ENCODE assay signal across 9 mouse cellular contexts in the genomic region with DNA sequence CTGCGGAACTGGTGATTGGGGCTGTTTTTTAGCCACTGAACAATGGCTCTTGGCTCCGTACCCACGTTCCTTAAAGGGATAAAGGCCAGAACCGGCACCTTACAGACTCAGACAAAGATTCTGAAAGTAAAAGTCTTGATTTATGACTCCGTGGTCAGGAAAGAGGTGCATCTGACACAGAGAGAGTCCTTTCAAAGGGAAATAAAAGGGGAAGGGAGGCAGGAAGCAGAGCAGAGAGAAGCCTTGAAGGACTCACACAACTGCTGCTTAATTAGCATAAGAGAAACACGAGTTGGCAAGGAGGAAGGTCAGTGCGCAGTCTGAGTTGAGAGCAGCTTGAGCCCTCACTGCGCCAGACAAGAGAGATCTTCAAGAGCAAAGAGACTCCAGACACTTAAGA. TPM values are rescaled to one million over a fixed set of nuclear protein-coding genes. Genes with fewer than 3 reads are reported as not detected.
DNase-seq lines count a peak whose midpoint lies in the region; ATAC-seq lines count a peak whose summit lies in the region.
"Had no signal": no experiment of that assay in that cellular context is flagged by ENCODE, and none has a peak within 500 bp of the region (broad histone marks: within the 10 kb centered on the region; RNA-seq: fewer than 3 reads in every experiment).

No protein-coding gene starts in this region.

- ATAC-seq in forebrain, embryonic 16.5 days: peak; percentile 79
- no peak for ATAC-seq in intestine, embryonic 15.5 days

- peak overlapping the region; percentile 28; the same call in 1 of the 2 replicates for H3K4me2 ChIP-seq in forebrain, embryonic 16.5 days (ENCODE audit: low read length)
- H3K4me2 ChIP-seq in intestine, embryonic 15.5 days (replicated peaks): 0 out of 2 replicates have a peak overlapping the region, but pooled peaks have one; percentile 2

- no peak overlapping the region for H3K4me3 ChIP-seq in forebrain, embryonic 16.5 days (replicated peaks; ENCODE audit: low read length)
- no peak overlapping the region for H3K4me3 ChIP-seq in intestine, embryonic 15.5 days (replicated peaks)
- H3K4me3 ChIP-seq in midbrain, embryonic 10.5 days: no peak overlapping the region

- peaks cover 6% of the 10 kb centered on the region; the same call in 1 of the 2 replicates for H3K4me1 ChIP-seq in forebrain, embryonic 16.5 days (replicated peaks; ENCODE audit: control insufficient read depth, insufficient read depth, low read length)
- H3K4me1 ChIP-seq in intestine, embryonic 15.5 days (replicated peaks): no peaks in the 10 kb centered on the region
- H3K4me1 ChIP-seq in midbrain, embryonic 10.5 days: peaks cover 10% of the 10 kb centered on the region

- H3K27me3 ChIP-seq in forebrain, embryonic 16.5 days (replicated peaks; ENCODE audit: control insufficient read depth, insufficient read depth, low read length): no peaks in the 10 kb centered on the region
- H3K27me3 ChIP-seq in intestine, embryonic 15.5 days (replicated peaks): no peaks in the 10 kb centered on the region
- no peaks in the 10 kb centered on the region for H3K27me3 ChIP-seq in midbrain, embryonic 10.5 days (ENCODE audit: low read depth, poor library complexity, severe bottlenecking)

- WGBS in forebrain, embryonic 16.5 days: 7% methylated on average over 8 of the region's 8 CpGs
- WGBS in intestine, embryonic 15.5 days: 20% methylated on average over 8 of the region's 8 CpGs
- 26% methylated on average over 8 of the region's 8 CpGs for WGBS in midbrain, embryonic 10.5 days

- no peaks in the 10 kb centered on the region for H3K36me3 ChIP-seq in forebrain, embryonic 16.5 days (ENCODE audit: control insufficient read depth, insufficient read depth)
- no peaks in the 10 kb centered on the region for H3K36me3 ChIP-seq in intestine, embryonic 15.5 days
- no peaks in the 10 kb centered on the region for H3K36me3 ChIP-seq in midbrain, embryonic 10.5 days

- no peaks in the 10 kb centered on the region for H3K9me3 ChIP-seq in forebrain, embryonic 16.5 days (ENCODE audit: control insufficient read depth, low read length)
- H3K9me3 ChIP-seq in intestine, embryonic 15.5 days: no peaks in the 10 kb centered on the region
- no peaks in the 10 kb centered on the region for H3K9me3 ChIP-seq in midbrain, embryonic 10.5 days (replicated peaks)

- H3K27ac ChIP-seq in forebrain, embryonic 16.5 days (ENCODE audit: low read length): no peak overlapping the region
- H3K27ac ChIP-seq in intestine, embryonic 15.5 days: no peak overlapping the region
- H3K27ac ChIP-seq in midbrain, embryonic 10.5 days (replicated peaks): peak overlapping the region; percentile 58
- H3K27ac ChIP-seq: macrophage had no signal

- DNase-seq in cerebellum, postnatal 10 days: peak; percentile 47 to 65
- DNase-seq in cerebellum, postnatal 25 days: no peak
- DNase-seq in R1 (ENCODE audit: low read depth, low spot score): peak; percentile 98
- DNase-seq in midbrain, embryonic 10.5 days (ENCODE audit: low spot score): no peak
- no peak for DNase-seq in gastrocnemius, postnatal 10 days
- no peak for DNase-seq in cerebellum, adult 9-11 months

- H3K9ac ChIP-seq in forebrain, embryonic 16.5 days (replicated peaks; ENCODE audit: low read depth, low read length): no peak overlapping the region
- no peak overlapping the region for H3K9ac ChIP-seq in intestine, embryonic 15.5 days

RNA-seq across cellular contexts. Expression of a gene that starts 13.7 kb away (rescaled TPM):
- 5.5 and 6.1 TPM in 2 replicates for polyA plus RNA-seq in forebrain, embryonic 16.5 days (2015; fragmentation: Nextera tagmentation; extraction: Ambion mirVana)
- polyA plus RNA-seq in intestine, embryonic 15.5 days (2015; fragmentation: Nextera tagmentation; extraction: Ambion mirVana): 11.8 and 12.5 TPM in 2 replicates
- polyA plus RNA-seq in midbrain, embryonic 10.5 days (2016; fragmentation: Nextera tagmentation; extraction: Ambion mirVana): 17.0 and 19.7 TPM in 2 replicates
- 10 to 100 TPM in 1 of 2 experiments, 1 to 10 TPM in 1; 7.7 to 10.6 TPM for total RNA-seq in gastrocnemius, postnatal 10 days (2021)

Comparison
In these comparisons a context has a peak if more than half of its experiments do, and no peak if none do; other contexts are left out.
1. DNase-seq: peak in cerebellum, postnatal 10 days (2 of 2) and R1 (single experiment); none in cerebellum, postnatal 25 days (0 of 2), midbrain, embryonic 10.5 days (single experiment), gastrocnemius, postnatal 10 days (single experiment) and cerebellum, adult 9-11 months (single experiment).